In genomic region chr1:157537636-157538035, GRCm38 (mm10) we compare ENCODE assay signal across 10 mouse cellular contexts. TPM values are rescaled to one million over a fixed set of nuclear protein-coding genes. Genes with fewer than 3 reads are reported as not detected.
DNase-seq lines count a peak whose midpoint lies in the region; TF ChIP-seq lines count a peak whose summit lies in the region.
"Had no signal": no experiment of that assay in that cellular context is flagged by ENCODE, and none has a peak within 500 bp of the region (broad histone marks: within the 10 kb centered on the region; RNA-seq: fewer than 3 reads in every experiment).

No protein-coding gene starts in this region.

- no peaks in the 10 kb centered on the region for H3K27me3 ChIP-seq in thymus, adult 2 months (ENCODE audit: control insufficient read depth, insufficient read depth, low read length)
- H3K27me3 ChIP-seq: embryonic facial prominence, embryonic 15.5 days; liver, embryonic 15.5 days had no signal

- no peak overlapping the region for H3K4me3 ChIP-seq in gastrocnemius, adult 2 months
- H3K4me3 ChIP-seq in thymus, adult 2 months (ENCODE audit: control insufficient read depth, insufficient read depth, low read length), result no peak overlapping the region
- H3K4me3 ChIP-seq: embryonic facial prominence, embryonic 15.5 days; liver, embryonic 15.5 days had no signal

- DNase-seq in gastrocnemius, adult 2 months, result peak; percentile 51
- DNase-seq in gastrocnemius, postnatal 4 days (ENCODE audit: low spot score in 2 of 2), result no peak
- peak; percentile 38 for DNase-seq in thymus, adult 2 months
- DNase-seq in thymus, adult 18-20 months, result no peak
- peak; percentile 46 to 51 for DNase-seq in kidney, postnatal 4 days
- no peak for DNase-seq in neural tube, embryonic 10.5 days (ENCODE audit: extremely low spot score, low spot score)
- DNase-seq in Muller cell, postnatal 12 days (ENCODE audit: inconsistent ontology term), result no peak
- no peak for DNase-seq in spleen, postnatal 14 days (ENCODE audit: low spot score in 2 of 2)

- no peaks in the 10 kb centered on the region for H3K4me1 ChIP-seq in thymus, adult 2 months (replicated peaks; ENCODE audit: control insufficient read depth, insufficient read depth, low read length)
- H3K4me1 ChIP-seq: embryonic facial prominence, embryonic 15.5 days; liver, embryonic 15.5 days had no signal

- WGBS in thymus, adult 2 months, result 86% methylated on average over 5 of the region's 5 CpGs

- no peaks in the 10 kb centered on the region for H3K36me3 ChIP-seq in thymus, adult 2 months (ENCODE audit: control insufficient read depth, insufficient read depth, low read length)
- H3K36me3 ChIP-seq: embryonic facial prominence, embryonic 15.5 days; liver, embryonic 15.5 days had no signal

- no peak overlapping the region for H3K27ac ChIP-seq in gastrocnemius, adult 2 months
- no peak overlapping the region for H3K27ac ChIP-seq in thymus, adult 2 months (ENCODE audit: control insufficient read depth, insufficient read depth, low read length)
- H3K27ac ChIP-seq: embryonic facial prominence, embryonic 15.5 days; liver, embryonic 15.5 days had no signal

- intact Hi-C loops in gastrocnemius, adult 2 months (cut with DNase I), result loop anchor here (10.0 kb wide), 2 partner anchors 243 to 453 kb away; no protein-coding TSS in a partner anchor

- peak; percentile 59 for TF ChIP-seq CTCF in gastrocnemius, adult 2 months (IDR thresholded peaks at IDR 0.05)
- no peak for TF ChIP-seq CTCF in thymus, adult 2 months (IDR thresholded peaks at IDR 0.05; ENCODE audit: borderline replicate concordance, control insufficient read depth, extremely low read depth, insufficient read depth, low read length, poor library complexity)

- TF ChIP-seq POLR2A in thymus, adult 2 months (IDR thresholded peaks at IDR 0.05; ENCODE audit: control insufficient read depth, extremely low read depth, insufficient read depth, low read length, poor library complexity), result no peak

RNA-seq across cellular contexts. Expression of gene Sec16b, which starts 31.1 kb away (rescaled TPM):
- total RNA-seq in gastrocnemius, adult 2 months (2021), result 1 to 10 TPM in 1 of 2 experiments, under 1 TPM in 1; 0.66 to 1.1 TPM
- total RNA-seq in gastrocnemius, postnatal 4 days (2021), result 1 to 10 TPM; 5.0 to 5.6 TPM
- 0.80 and 1.1 TPM in 2 replicates for polyA plus RNA-seq in thymus, adult 2 months (2012; rRNA removed)

Comparison
In these comparisons a context has a peak if more than half of its experiments do, and no peak if none do; other contexts are left out.
1. DNase-seq: peak in gastrocnemius, adult 2 months (single experiment), thymus, adult 2 months (single experiment) and kidney, postnatal 4 days (2 of 2); none in gastrocnemius, postnatal 4 days (0 of 2), thymus, adult 18-20 months (0 of 2), neural tube, embryonic 10.5 days (single experiment), Muller cell, postnatal 12 days (single experiment) and spleen, postnatal 14 days (0 of 2).